Mouse (Mus musculus): ENCODE measurements around the gene Mief1.

The Mief1 gene

GRCm38 (mm10) chr15:80233733-80234509 lies at the start of gene Mief1:
Gene Mief1 (plus strand): TSS chr15:80234018.
- POLR2A ChIA-PET, result interaction anchor here (0.5 to 14.1 kb wide), 134 partner anchors 9 to 1933 kb away, joined by 3 to 439 read pairs (median 5); partner anchors contain the start of genes Atf4 (in 4 of the 4), Rps19bp1 (in 3 of the 4), Mgat3 (in 2 of the 4) and Tab1 (in 2 of the 4)
- CTCF ChIA-PET, result interaction anchor here (0.5 to 1.9 kb wide), 32 partner anchors 9 to 1788 kb away, joined by 3 to 17 read pairs (median 4); partner anchors contain the start of genes Atf4 (in 2 of the 4), Gtpbp1 (in 1 of the 4), Rpl3 (in 1 of the 4) and Rps19bp1 (in 1 of the 4)

DNA sequence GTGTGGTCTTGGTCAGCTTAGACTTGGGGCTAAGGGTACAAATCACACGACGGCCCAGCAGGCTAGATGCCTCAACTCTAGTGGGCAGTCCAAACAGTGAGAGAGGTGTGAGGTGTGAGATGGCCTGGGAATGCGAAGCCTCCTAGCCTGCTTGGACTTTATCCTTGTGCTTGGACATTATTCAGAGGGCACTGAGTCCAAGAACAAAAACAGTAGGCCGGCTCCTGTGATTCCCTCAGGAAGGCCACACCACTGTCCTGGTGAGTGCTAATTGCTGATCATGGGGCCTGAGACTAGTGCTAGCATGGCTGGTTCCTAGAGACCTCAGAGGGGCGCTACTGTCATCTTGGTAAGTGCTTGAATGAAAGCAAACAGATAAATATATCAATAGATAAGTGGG lies 44.9 kb upstream of the Mief1 start:
- CTCF ChIA-PET, result no interaction called here

DNA sequence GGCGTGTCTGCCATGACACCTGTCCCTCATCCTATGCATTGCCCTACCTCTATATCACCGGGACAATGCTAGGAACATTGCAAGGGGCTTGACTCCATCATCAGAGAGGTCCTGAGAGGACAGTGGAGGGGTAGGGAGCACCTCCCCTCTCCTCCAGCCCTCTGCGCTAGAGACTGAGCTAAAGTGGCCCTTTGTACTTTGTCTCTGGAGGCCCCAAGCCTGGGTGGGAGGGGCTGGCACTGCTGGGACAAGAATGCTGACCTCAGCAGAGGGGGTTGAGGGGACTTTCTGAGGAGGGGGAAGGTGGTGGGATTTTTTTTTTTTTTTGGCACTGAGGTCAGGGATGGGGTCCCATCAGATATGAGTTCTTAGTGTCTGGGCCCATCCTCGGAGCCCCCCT lies 43.7 kb upstream of the Mief1 start:
- ChIA-PET POLR2A (interaction anchor here in 3 of 4 experiments (0.5 to 2.8 kb wide), 10 partner anchors 9 to 1339 kb away, joined by 3 to 10 read pairs (median 4); partner anchors contain the start of gene Mief1 (in 1 of the 3)), CTCF (interaction anchor here in 1 of 4 experiments (0.6 kb wide), 1 partner anchor 127 kb away, joined by 9 read pairs; no protein-coding TSS in a partner anchor)

More for the DNA sequence above, 44.9 kb upstream of the Mief1 start:
- POLR2A ChIA-PET, result interaction anchor here in 2 of 4 experiments (0.7 to 1.1 kb wide), 2 partner anchors 9 to 92 kb away, joined by 3 to 4 read pairs; no protein-coding TSS in a partner anchor

GRCm38 (mm10) chr15:80191585-80192245 lies 42.1 kb upstream of the Mief1 start:
- ChIA-PET CTCF (interaction anchor here in 3 of 4 experiments (0.6 to 1.4 kb wide), 6 partner anchors 13 to 840 kb away, joined by 3 to 4 read pairs (median 3); no protein-coding TSS in a partner anchor), POLR2A (interaction anchor here in 3 of 4 experiments (0.6 to 3.3 kb wide), 33 partner anchors 8 to 417 kb away, joined by 3 to 20 read pairs (median 4); partner anchors contain the start of genes Atf4 (in 2 of the 3), Mief1 (in 2 of the 3), Rps19bp1 (in 1 of the 3) and Tab1 (in 1 of the 3))

GRCm38 (mm10) chr15:80192246-80192585 lies 41.6 kb upstream of the Mief1 start:
- ChIA-PET CTCF (interaction anchor here in 3 of 4 experiments (0.6 to 0.9 kb wide), 5 partner anchors 14 to 839 kb away, joined by 3 to 9 read pairs (median 3); no protein-coding TSS in a partner anchor), POLR2A (interaction anchor here (0.6 to 3.3 kb wide), 30 partner anchors 10 to 530 kb away, joined by 3 to 20 read pairs (median 4); partner anchors contain the start of genes Atf4 (in 2 of the 4), Cbx7 (in 1 of the 4), Mief1 (in 1 of the 4) and Rps19bp1 (in 1 of the 4))

DNA sequence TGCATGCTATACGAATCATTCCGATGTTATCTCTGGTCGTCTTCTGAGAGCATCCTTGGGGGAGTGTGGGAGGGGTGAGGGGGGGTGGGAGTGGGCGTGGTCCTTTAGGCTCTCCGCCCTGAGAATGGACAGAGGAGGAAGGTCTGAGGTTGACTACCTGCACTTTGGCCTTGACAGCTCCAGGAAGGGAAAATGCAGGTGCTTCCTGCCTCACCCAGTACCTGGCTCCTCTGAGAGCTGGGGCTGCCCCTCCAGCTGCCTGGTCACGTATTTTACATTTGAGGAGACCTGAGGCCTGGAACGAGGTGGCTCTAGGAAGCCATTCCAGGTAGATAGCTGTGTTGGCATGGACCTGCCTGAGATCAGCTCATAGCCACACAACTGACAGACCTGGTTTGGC lies 41.0 kb upstream of the Mief1 start:
- ChIA-PET POLR2A (interaction anchor here (0.6 to 3.3 kb wide), 25 partner anchors 8 to 529 kb away, joined by 3 to 20 read pairs (median 4); partner anchors contain the start of genes Atf4 (in 2 of the 4), Cbx7 (in 1 of the 4), Mief1 (in 1 of the 4) and Rps19bp1 (in 1 of the 4)), CTCF (interaction anchor here in 3 of 4 experiments (0.6 to 0.9 kb wide), 5 partner anchors 16 to 1634 kb away, joined by 3 to 9 read pairs (median 3); no protein-coding TSS in a partner anchor)

DNA sequence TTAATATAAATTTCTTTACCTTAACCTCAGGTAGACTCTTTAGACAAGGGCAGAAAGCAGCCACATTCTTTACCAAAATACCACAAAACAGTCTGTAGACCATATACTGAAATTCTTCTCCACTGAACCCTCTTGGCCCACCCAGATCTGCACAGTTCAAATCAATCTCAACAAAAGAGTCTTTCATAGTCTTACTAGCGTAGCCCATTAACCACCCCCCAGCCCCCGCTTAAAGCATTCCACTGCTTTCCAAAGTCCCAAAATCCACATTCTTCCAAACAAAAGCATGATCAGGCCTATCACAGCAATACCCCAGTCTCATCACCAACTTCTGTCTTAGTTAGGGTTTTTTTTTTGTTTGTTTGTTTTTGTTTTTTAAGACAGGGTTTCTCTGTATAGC lies 34.3 kb upstream of the Mief1 start:
- POLR2A ChIA-PET, result interaction anchor here in 3 of 4 experiments (0.8 to 1.7 kb wide), 11 partner anchors 8 to 57 kb away, joined by 3 to 7 read pairs (median 3); partner anchors contain the start of gene Atf4 (in 1 of the 3)
- CTCF ChIA-PET, result interaction anchor here in 1 of 4 experiments (1.3 kb wide), 1 partner anchor 17 kb away, joined by 4 read pairs; no protein-coding TSS in a partner anchor

DNA sequence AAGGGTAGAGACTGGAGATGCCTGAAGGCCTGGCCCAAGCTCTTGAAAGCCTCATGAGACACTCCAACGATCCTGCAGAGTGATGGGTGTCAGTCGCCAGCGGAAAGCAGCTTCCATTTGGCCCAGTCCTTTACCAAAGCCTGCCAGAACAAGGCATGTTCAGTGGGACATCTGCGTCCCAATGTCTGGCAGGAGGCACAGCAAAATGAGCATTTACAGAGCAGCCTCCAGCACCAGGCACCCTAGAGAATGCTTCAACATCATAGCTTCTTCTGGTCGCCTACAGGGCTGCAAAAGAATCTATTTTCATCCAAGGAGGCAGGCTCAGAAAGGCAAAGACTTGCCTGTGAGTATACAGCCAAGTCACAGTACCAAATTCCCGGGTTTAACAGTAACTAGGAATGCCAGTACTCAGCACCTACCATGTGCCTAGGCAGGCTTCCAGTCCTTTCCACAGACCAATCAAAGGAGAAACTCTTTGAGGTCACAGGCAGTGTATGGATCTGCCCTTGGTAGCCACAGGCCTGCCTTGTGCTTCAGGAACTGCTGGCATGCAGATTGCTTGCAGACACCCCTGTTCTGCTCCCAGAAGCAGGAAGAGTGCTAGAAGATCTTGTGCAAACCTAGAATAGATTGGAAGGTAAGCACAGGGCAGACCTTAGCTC lies 31.6 kb upstream of the Mief1 start:
- ChIA-PET POLR2A (interaction anchor here in 3 of 4 experiments (0.6 to 4.2 kb wide), 10 partner anchors 9 to 119 kb away, joined by 3 to 20 read pairs (median 4); no protein-coding TSS in a partner anchor), CTCF (interaction anchor here in 2 of 4 experiments (0.6 to 0.7 kb wide), 2 partner anchors 138 to 1724 kb away, joined by 9 to 14 read pairs; no protein-coding TSS in a partner anchor)

- ChIA-PET CTCF (interaction anchor here in 2 of 4 experiments (1.1 to 1.9 kb wide), 5 partner anchors 13 to 97 kb away, joined by 3 to 14 read pairs (median 4); no protein-coding TSS in a partner anchor), POLR2A (interaction anchor here (0.6 to 4.2 kb wide), 22 partner anchors 8 to 257 kb away, joined by 3 to 20 read pairs (median 4); partner anchors contain the start of genes Mief1 (in 2 of the 4), Atf4 (in 1 of the 4) and Rps19bp1 (in 1 of the 4))
These were observed 30.4 kb upstream of the Mief1 start for GRCm38 (mm10) chr15:80203406-80203805.

- CTCF ChIA-PET, result interaction anchor here in 2 of 4 experiments (0.5 to 1.3 kb wide), 3 partner anchors 11 to 279 kb away, joined by 3 read pairs; no protein-coding TSS in a partner anchor
These were observed 27.7 kb upstream of the Mief1 start for GRCm38 (mm10) chr15:80206057-80206565.

DNA sequence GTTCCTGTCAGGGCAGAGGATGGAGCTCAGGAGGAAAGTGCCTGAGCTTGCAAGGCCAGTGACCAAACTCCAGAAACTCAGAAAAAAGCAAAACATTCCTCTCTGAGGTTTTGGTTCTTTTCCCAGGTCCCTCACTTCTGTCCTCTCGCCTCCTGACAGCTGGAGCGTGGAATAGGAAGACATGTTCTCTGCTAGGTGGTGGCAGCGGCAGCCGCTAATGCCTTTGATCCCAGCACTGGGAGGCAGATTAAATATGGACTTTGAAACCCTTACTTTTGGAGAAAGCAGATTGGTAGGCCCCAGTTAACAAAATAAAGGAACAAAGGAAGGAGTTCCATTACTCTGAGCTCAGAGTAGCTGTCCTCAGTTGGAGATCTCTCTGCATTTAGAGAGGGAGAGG lies 25.4 kb upstream of the Mief1 start:
- ChIA-PET POLR2A (interaction anchor here in 3 of 4 experiments (0.6 to 3.3 kb wide), 13 partner anchors 10 to 343 kb away, joined by 3 to 10 read pairs (median 4); partner anchors contain the start of genes Atf4 (in 1 of the 3), Mief1 (in 1 of the 3) and Rps19bp1 (in 1 of the 3)), CTCF (interaction anchor here in 2 of 4 experiments (0.7 to 1.0 kb wide), 4 partner anchors 8 to 190 kb away, joined by 3 to 4 read pairs (median 4); no protein-coding TSS in a partner anchor)

More at GRCm38 (mm10) chr15:80206057-80206565, 27.7 kb upstream of the Mief1 start:
- POLR2A ChIA-PET, result interaction anchor here in 2 of 4 experiments (0.8 to 4.2 kb wide), 9 partner anchors 13 to 100 kb away, joined by 3 to 20 read pairs (median 3); partner anchors contain the start of genes Atf4 (in 1 of the 2), Mgat3 (in 1 of the 2) and Mief1 (in 1 of the 2)

GRCm38 (mm10) chr15:80213688-80214087 lies 20.1 kb upstream of the Mief1 start:
- POLR2A ChIA-PET, result interaction anchor here in 3 of 4 experiments (1.0 to 9.2 kb wide), 6 partner anchors 10 to 45 kb away, joined by 3 to 167 read pairs (median 6); partner anchors contain the start of genes Atf4 (in 2 of the 3) and Mgat3 (in 1 of the 3)
- CTCF ChIA-PET, result interaction anchor here in 3 of 4 experiments (0.5 to 1.0 kb wide), 5 partner anchors 12 to 801 kb away, joined by 3 to 9 read pairs (median 3); no protein-coding TSS in a partner anchor

DNA sequence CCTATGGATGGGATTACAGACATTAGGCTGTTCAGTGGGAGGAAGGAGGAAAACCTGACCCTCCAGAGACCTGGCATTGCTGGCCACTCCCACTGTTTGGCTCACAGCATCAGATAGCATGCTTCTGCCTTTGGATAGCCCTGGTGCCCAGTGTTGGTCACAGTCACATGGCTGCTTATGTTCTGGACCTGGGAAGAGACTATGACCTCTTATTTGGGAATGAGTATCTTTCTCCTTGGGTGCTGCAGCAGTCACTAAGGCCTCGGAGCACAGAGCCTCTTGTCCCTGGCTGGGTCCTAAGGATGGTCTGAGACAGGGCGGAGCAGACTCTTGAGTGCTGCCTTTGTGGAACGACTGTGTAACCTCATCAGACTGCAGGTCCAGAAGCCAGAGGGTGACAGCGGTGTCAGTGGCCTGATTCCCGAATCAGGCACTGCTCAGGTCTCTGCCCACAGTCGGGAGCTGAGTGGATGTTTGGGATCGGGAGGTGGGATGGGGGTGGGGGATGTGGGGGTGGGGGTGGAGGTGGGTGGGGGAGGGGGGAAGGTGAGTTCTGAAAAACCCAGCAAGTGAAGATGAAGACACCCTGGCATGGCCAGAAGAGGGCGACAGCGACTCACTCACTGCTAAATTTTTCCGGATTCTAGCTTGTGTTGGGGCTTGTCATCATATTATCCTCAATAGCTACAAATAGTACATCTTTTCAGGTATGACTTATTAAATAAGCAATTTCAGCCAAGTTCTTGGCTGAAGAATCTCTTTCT lies 17.9 kb upstream of the Mief1 start:
- POLR2A ChIA-PET, result interaction anchor here in 3 of 4 experiments (0.5 to 9.2 kb wide), 30 partner anchors 8 to 1753 kb away, joined by 3 to 167 read pairs (median 4); partner anchors contain the start of genes Atf4 (in 3 of the 3), Mief1 (in 2 of the 3), AC140267.1 (in 1 of the 3) and Mgat3 (in 1 of the 3)
- CTCF ChIA-PET, result interaction anchor here (0.6 to 2.4 kb wide), 38 partner anchors 8 to 1492 kb away, joined by 3 to 27 read pairs (median 4); partner anchors contain the start of genes Mief1 (in 2 of the 4), Atf4 (in 1 of the 4), Rps19bp1 (in 1 of the 4) and Tnrc6b (in 1 of the 4)

GRCm38 (mm10) chr15:80216480-80216820 lies 17.4 kb upstream of the Mief1 start:
- CTCF ChIA-PET, result interaction anchor here (0.7 to 2.4 kb wide), 33 partner anchors 8 to 1491 kb away, joined by 3 to 27 read pairs (median 4); partner anchors contain the start of genes Mief1 (in 2 of the 4), Atf4 (in 1 of the 4) and Rps19bp1 (in 1 of the 4)

GRCm38 (mm10) chr15:80217476-80217875 lies 16.3 kb upstream of the Mief1 start:
- CTCF ChIA-PET, result interaction anchor here (0.6 to 1.3 kb wide), 7 partner anchors 12 to 125 kb away, joined by 3 to 4 read pairs (median 3); no protein-coding TSS in a partner anchor
- POLR2A ChIA-PET, result interaction anchor here in 3 of 4 experiments (0.6 to 9.2 kb wide), 17 partner anchors 9 to 1799 kb away, joined by 3 to 167 read pairs (median 6); partner anchors contain the start of genes Atf4 (in 3 of the 3), Mgat3 (in 1 of the 3), Mief1 (in 1 of the 3) and Syngr1 (in 1 of the 3)

More at GRCm38 (mm10) chr15:80216480-80216820, 17.4 kb upstream of the Mief1 start:
- POLR2A ChIA-PET, result interaction anchor here in 3 of 4 experiments (0.7 to 9.2 kb wide), 25 partner anchors 8 to 145 kb away, joined by 3 to 167 read pairs (median 4); partner anchors contain the start of genes Atf4 (in 3 of the 3), AC140267.1 (in 1 of the 3), Mgat3 (in 1 of the 3) and Mief1 (in 1 of the 3)

All from embryonic stem cell, embryonic (primary cell).